Mouse (Mus musculus): ENCODE measurements around the gene Optn. TPM values are rescaled to one million over a fixed set of nuclear protein-coding genes. Genes with fewer than 3 reads are reported as not detected.

Optn gene
- polyA plus RNA-seq, 1 experiment from 2014 or later: 15.1 TPM

GRCm38 (mm10) chr2:5001266-5001665 is 62.6 kb downstream of the Optn start:
- Histone ChIP-seq H3K27me3 (no peaks in the 10 kb centered on the region), H3K9ac (no peak overlapping the region), H3K4me2 (no peak overlapping the region), H3K27ac (no peak overlapping the region), H3K9me3 (replicated peaks) (no peaks in the 10 kb centered on the region), H3K4me1 (replicated peaks) (no peaks in the 10 kb centered on the region), H3K4me3 (no peak overlapping the region), H3K36me3 (peaks cover 36% of the 10 kb centered on the region)
- no peak for ATAC-seq (replicated peaks; ENCODE audit: insufficient number of reproducible peaks, insufficient read depth, low FRiP score, low read depth)
- WGBS: 86% methylated on average over 6 of the region's 6 CpGs

- Histone ChIP-seq H3K9me3 (replicated peaks) (no peaks in the 10 kb centered on the region), H3K4me1 (replicated peaks) (no peaks in the 10 kb centered on the region), H3K36me3 (peaks cover 51% of the 10 kb centered on the region), H3K4me2 (no peak overlapping the region), H3K27me3 (no peaks in the 10 kb centered on the region), H3K4me3 (no peak overlapping the region), H3K27ac (no peak overlapping the region), H3K9ac (no peak overlapping the region)
- 69% methylated on average over 3 of the region's 3 CpGs for WGBS
- no peak for ATAC-seq (replicated peaks; ENCODE audit: insufficient number of reproducible peaks, insufficient read depth, low FRiP score, low read depth)
Measured at GRCm38 (mm10) chr2:4998905-4999304, 64.9 kb downstream of the Optn start.

- H3K4me1 ChIP-seq (replicated peaks): no peaks in the 10 kb centered on the region
- H3K4me2 ChIP-seq: no peak overlapping the region
- no peak for ATAC-seq (replicated peaks; ENCODE audit: insufficient number of reproducible peaks, insufficient read depth, low FRiP score, low read depth)
- 92% methylated on average over 6 of the region's 6 CpGs for WGBS
- no peak overlapping the region for H3K4me3 ChIP-seq
- H3K9ac ChIP-seq: no peak overlapping the region
- peaks cover 57% of the 10 kb centered on the region for H3K36me3 ChIP-seq
- no peak overlapping the region for H3K27ac ChIP-seq
- no peaks in the 10 kb centered on the region for H3K9me3 ChIP-seq (replicated peaks)
- H3K27me3 ChIP-seq: no peaks in the 10 kb centered on the region
Measured at GRCm38 (mm10) chr2:4996421-4996824, 67.4 kb downstream of the Optn start.

DNA sequence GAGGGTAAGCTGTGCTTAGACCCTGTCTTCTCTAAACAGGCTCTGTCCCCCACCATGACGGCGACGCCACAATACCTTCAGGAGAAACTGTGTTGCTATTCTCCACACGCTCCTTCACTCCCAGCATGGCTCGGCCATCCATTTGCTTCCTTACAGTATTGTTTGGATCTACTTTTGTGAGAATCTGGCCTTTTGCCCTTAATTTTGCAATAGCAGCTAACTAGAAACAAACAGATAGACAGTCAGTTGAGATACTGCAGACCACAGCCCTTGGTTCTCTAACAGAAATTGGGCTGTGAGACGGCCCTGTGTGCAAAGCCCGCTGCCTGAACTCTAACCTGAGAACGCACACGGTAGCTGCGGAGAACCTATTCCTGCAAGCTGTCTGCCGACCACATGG is 68.2 kb downstream of the Optn start:
- Histone ChIP-seq H3K4me3 (no peak overlapping the region), H3K36me3 (peaks cover 54% of the 10 kb centered on the region), H3K4me1 (replicated peaks) (no peaks in the 10 kb centered on the region), H3K4me2 (no peak overlapping the region), H3K9ac (no peak overlapping the region), H3K27ac (no peak overlapping the region), H3K27me3 (no peaks in the 10 kb centered on the region), H3K9me3 (replicated peaks) (no peaks in the 10 kb centered on the region)
- no peak for ATAC-seq (replicated peaks; ENCODE audit: insufficient number of reproducible peaks, insufficient read depth, low FRiP score, low read depth)
- WGBS: 92% methylated on average over 11 of the region's 11 CpGs

GRCm38 (mm10) chr2:4994436-4994835 is 69.4 kb downstream of the Optn start:
- H3K4me3 ChIP-seq: no peak overlapping the region
- no peaks in the 10 kb centered on the region for H3K9me3 ChIP-seq (replicated peaks)
- peaks cover 45% of the 10 kb centered on the region for H3K36me3 ChIP-seq
- no peak overlapping the region for H3K9ac ChIP-seq
- no peaks in the 10 kb centered on the region for H3K27me3 ChIP-seq
- ATAC-seq (replicated peaks; ENCODE audit: insufficient number of reproducible peaks, insufficient read depth, low FRiP score, low read depth): no peak
- 87% methylated on average over 4 of the region's 4 CpGs for WGBS
- H3K27ac ChIP-seq: no peak overlapping the region
- H3K4me2 ChIP-seq: no peak overlapping the region
- no peaks in the 10 kb centered on the region for H3K4me1 ChIP-seq (replicated peaks)

DNA sequence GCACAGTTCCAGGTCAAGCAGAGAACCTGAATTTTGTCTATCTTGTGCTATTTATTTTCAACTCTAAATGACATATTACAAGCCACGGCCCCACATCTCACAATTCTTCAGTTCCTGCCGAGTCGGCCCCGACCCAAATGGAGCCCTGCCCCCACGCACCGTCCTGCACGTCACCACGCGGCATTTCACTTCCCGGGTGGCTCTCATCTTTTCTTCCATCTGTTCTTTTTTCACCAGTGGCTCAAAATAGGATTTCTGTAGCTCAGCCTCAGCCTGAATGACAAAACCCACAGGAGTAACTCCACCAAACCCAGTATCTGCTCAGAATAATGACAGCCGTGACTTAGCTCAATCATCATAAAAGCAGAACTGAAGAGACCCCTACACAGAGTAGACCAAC is 70.3 kb downstream of the Optn start:
- H3K27ac ChIP-seq: no peak overlapping the region
- H3K27me3 ChIP-seq: no peaks in the 10 kb centered on the region
- H3K4me1 ChIP-seq (replicated peaks): no peaks in the 10 kb centered on the region
- no peak for ATAC-seq (replicated peaks; ENCODE audit: insufficient number of reproducible peaks, insufficient read depth, low FRiP score, low read depth)
- no peaks in the 10 kb centered on the region for H3K9me3 ChIP-seq (replicated peaks)
- 87% methylated on average over 11 of the region's 11 CpGs for WGBS
- H3K4me3 ChIP-seq: no peak overlapping the region
- no peak overlapping the region for H3K9ac ChIP-seq
- no peak overlapping the region for H3K4me2 ChIP-seq
- H3K36me3 ChIP-seq: peaks cover 41% of the 10 kb centered on the region

DNA sequence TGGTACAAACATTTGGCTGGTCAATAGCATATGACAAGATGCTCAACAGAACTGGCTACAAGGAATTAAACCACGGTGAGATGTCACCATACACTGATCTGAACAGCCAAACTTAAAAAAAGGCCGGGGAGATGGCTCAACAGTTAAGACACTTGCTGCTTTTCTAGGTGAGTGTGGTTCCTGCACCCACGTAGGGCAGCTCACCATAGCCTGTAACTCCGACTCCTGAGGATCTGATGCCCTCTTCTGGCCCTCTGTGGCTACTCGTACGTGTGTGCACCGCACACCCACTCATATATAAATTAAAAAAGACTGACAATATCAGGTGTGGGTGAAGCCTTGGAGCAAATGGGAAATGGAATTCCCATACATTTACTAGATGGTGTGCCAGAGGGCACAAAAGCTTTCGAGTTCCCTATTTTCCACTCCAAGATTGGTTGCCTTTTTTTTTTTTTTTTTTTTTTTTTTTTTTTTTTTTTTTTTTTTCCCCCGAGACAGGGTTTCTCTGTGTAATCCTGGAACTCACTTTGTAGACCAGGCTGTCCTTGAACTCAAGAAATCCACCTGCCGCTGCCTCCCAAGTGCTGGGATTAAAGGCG is 74.9 kb downstream of the Optn start:
- Histone ChIP-seq H3K4me3 (no peak overlapping the region), H3K4me2 (no peak overlapping the region), H3K9me3 (replicated peaks) (no peaks in the 10 kb centered on the region), H3K4me1 (replicated peaks) (no peaks in the 10 kb centered on the region), H3K36me3 (peaks cover 12% of the 10 kb centered on the region; the same call in 1 of the 2 replicates), H3K9ac (no peak overlapping the region), H3K27ac (no peak overlapping the region), H3K27me3 (no peaks in the 10 kb centered on the region)
- ATAC-seq (replicated peaks; ENCODE audit: insufficient number of reproducible peaks, insufficient read depth, low FRiP score, low read depth): no peak
- 72% methylated on average over 11 of the region's 11 CpGs for WGBS

- H3K27ac ChIP-seq: no peak overlapping the region
- H3K9ac ChIP-seq: no peak overlapping the region
- 0 out of 2 replicates have a peak, but pooled peaks cover 3% of the 10 kb centered on the region for H3K36me3 ChIP-seq
- H3K4me3 ChIP-seq: no peak overlapping the region
- 72% methylated on average over 8 of the region's 8 CpGs for WGBS
- H3K9me3 ChIP-seq (replicated peaks): no peaks in the 10 kb centered on the region
- no peak for ATAC-seq (replicated peaks; ENCODE audit: insufficient number of reproducible peaks, insufficient read depth, low FRiP score, low read depth)
- no peak overlapping the region for H3K4me2 ChIP-seq
- no peaks in the 10 kb centered on the region for H3K4me1 ChIP-seq (replicated peaks)
- no peaks in the 10 kb centered on the region for H3K27me3 ChIP-seq
Measured at GRCm38 (mm10) chr2:4987388-4988180, 76.3 kb downstream of the Optn start.

- no peak for ATAC-seq (replicated peaks; ENCODE audit: insufficient number of reproducible peaks, insufficient read depth, low FRiP score, low read depth)
- Histone ChIP-seq H3K27ac (no peak overlapping the region), H3K4me2 (no peak overlapping the region)
Measured at GRCm38 (mm10) chr2:4986798-4987197, 77.1 kb downstream of the Optn start.

GRCm38 (mm10) chr2:4985000-4985399 is 78.9 kb downstream of the Optn start:
- H3K4me1 ChIP-seq (replicated peaks): no peaks in the 10 kb centered on the region
- ATAC-seq (replicated peaks; ENCODE audit: insufficient number of reproducible peaks, insufficient read depth, low FRiP score, low read depth): no peak
- 72% methylated on average over 6 of the region's 6 CpGs for WGBS
- no peaks in the 10 kb centered on the region for H3K36me3 ChIP-seq
- H3K27me3 ChIP-seq: no peaks in the 10 kb centered on the region
- no peak overlapping the region for H3K4me3 ChIP-seq
- H3K9ac ChIP-seq: no peak overlapping the region
- H3K27ac ChIP-seq: no peak overlapping the region
- H3K4me2 ChIP-seq: no peak overlapping the region
- H3K9me3 ChIP-seq (replicated peaks): no peaks in the 10 kb centered on the region

More at GRCm38 (mm10) chr2:4986798-4987197, 77.1 kb downstream of the Optn start:
- Histone ChIP-seq H3K4me3 (no peak overlapping the region), H3K27me3 (no peaks in the 10 kb centered on the region), H3K4me1 (replicated peaks) (no peaks in the 10 kb centered on the region), H3K36me3 (no peaks in the 10 kb centered on the region), H3K9ac (no peak overlapping the region), H3K9me3 (replicated peaks) (no peaks in the 10 kb centered on the region)
- 87% methylated on average over 4 of the region's 4 CpGs for WGBS

GRCm38 (mm10) chr2:4983987-4984386 is 79.9 kb downstream of the Optn start:
- Histone ChIP-seq H3K4me1 (replicated peaks) (no peaks in the 10 kb centered on the region), H3K9ac (no peak overlapping the region), H3K36me3 (no peaks in the 10 kb centered on the region), H3K27me3 (no peaks in the 10 kb centered on the region), H3K4me3 (no peak overlapping the region), H3K4me2 (no peak overlapping the region), H3K27ac (no peak overlapping the region), H3K9me3 (replicated peaks) (no peaks in the 10 kb centered on the region)
- 45% methylated on average over 5 of the region's 5 CpGs for WGBS
- no peak for ATAC-seq (replicated peaks; ENCODE audit: insufficient number of reproducible peaks, insufficient read depth, low FRiP score, low read depth)

GRCm38 (mm10) chr2:4978091-4978490 is 85.8 kb downstream of the Optn start:
- Histone ChIP-seq H3K4me2 (no peak overlapping the region), H3K4me1 (replicated peaks) (no peaks in the 10 kb centered on the region), H3K36me3 (no peaks in the 10 kb centered on the region), H3K27me3 (no peaks in the 10 kb centered on the region), H3K9me3 (replicated peaks) (no peaks in the 10 kb centered on the region), H3K4me3 (no peak overlapping the region), H3K27ac (no peak overlapping the region), H3K9ac (no peak overlapping the region)
- WGBS: 33% methylated on average over 8 of the region's 8 CpGs
- no peak for ATAC-seq (replicated peaks; ENCODE audit: insufficient number of reproducible peaks, insufficient read depth, low FRiP score, low read depth)

Data from heart, embryonic 15.5 days (tissue).